Mouse (Mus musculus): ENCODE measurements at regions not wholly inside any gene's neighbourhood (a gene's known extent, or its start where the extent isn't known, plus 50 kb on each side); places are given as distances from the start of the nearest gene placed in this dataset.
A peak's percentile ranks its signal among the peaks of the same experiment; 100 is the strongest.

DNA sequence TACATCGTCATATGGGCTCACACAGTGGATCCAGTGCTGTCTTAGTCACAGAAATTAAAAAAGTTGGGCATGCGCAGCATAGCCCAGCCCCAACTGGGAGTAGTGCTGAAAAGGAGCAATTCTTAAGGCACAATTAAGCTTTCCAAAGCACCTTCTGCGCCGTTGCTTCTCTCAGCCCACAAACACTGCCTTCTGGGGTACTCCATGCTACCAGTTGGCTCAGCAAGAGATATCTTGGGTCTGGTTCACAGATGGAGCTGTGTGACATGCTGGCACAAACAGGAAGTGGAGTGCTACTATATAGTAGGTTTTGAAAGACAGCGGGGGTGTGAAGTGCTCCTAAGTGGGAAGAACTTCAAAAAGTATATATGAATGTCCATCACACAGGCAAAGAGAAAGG, 185.0 kb upstream of the Gcfc2 start:
- no peak for DNase-seq

DNA sequence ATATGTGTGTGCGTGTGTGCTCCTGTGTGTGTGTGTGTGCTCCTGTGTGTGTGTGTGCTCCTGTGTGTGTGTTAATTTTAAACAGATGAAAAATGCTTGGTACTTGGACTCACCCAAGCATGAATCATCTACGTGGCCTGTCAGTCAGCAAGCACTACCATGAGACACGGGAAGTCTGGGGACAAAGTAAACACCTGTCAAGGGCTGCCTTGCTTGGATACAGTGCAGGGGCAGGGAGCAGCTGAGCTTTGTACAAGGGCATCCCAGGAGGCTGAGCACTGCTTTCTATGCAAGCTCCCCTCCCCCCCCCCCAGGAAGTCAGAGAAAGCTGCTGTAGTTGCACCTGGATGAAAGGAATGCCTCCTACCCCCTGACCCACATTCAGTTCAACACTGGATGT, 173.8 kb upstream of the Gcfc2 start:
- DNase-seq: no peak

DNA sequence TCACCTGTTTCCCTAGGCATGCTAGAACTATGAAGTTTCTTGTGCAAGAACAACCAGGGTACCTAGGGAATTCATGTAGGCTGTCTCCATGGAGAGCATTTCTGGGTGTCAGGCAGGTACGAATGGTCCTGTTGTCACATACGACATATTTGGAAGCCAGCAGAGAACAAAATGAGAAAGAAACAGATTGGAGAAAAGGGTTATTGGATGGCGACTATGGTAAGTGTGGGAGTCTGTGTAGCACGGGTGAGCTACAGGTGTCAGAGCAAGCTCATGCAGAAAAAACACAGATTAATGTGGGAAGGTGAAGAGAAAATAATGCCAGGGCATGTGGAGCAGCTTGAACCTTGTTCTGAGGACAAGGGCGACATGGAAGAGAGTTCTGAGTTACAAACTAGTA, 171.8 kb upstream of the Gcfc2 start:
- no peak for DNase-seq

DNA sequence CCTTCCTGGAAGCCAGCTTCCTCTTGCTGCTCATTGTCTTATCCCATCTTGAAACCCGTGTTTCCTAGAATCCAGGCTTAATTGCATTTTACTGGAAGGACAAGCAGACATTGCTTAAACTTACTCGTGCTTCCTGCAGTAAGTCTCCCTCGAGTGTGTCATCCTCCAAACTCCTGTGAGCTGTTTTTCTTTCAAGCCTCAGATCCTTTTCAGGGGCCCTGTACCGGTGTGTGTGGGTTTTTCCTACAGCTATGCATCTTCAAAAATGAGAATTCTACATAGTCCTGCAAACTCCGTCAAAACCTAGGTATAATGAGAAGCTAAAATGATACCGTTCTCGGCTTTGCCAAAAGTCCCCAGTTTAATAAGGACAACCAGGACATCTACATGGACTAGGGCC, 167.2 kb upstream of the Gcfc2 start:
- no peak for DNase-seq

DNA sequence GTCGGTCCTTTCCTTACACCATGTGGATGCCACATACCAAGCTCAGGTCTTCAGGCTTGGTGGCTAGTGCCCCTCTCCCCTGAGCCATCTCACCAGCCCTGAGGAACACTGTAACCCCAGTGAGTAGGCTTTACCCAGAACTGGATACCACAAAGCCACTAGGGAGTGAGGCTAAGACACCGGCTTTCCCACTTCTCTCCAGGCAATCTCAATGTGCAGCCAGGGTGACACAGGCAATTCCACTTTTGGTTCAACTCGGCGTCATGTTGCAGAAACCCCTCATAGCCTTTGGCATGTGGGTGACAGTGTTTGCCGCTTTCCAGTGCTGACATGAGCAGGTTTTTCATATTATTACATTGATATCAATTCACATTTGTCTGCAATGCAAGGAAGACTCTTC, 164.6 kb upstream of the Gcfc2 start:
- no peak for DNase-seq

DNA sequence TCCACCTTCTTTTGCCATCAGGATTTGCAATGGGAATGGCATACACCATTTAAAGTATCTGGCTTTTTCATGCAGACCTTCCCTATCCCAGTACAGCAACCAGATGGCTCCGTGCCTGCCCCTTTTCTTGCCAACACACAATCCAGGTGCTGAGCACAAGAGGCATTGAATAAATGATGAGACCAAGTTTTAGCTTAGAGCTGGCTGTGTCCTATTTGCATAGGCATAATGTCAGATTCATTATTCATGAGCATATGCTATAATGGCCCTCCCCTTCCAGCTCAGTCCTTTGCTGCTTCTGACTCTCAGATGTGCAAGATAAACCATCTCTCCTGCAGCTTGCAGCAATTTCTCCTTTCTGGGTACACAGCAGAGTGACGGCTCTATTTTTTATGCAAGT, 163.3 kb upstream of the Gcfc2 start:
- DNase-seq: no peak

DNA sequence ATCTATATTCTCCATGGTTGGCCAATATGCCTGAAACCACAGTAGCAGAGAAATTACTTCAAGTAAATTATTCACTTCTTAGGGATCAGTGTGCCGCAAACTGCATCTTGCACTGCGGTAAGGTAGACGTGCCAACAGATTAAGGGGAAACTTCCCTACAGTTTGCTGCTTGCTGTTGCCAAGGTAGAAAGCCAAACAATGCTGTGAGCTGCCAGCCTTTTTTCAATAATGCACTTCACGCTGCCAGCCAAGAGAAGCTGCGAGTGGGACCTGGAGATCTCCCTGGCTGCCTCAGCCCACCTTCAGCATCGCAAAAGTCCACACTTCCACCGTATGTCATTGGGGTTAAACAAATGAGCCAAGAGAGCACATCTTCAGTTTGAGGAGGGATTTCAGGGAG, 157.6 kb upstream of the Gcfc2 start:
- DNase-seq: no peak

- no peak for DNase-seq
These were observed 156.7 kb upstream of the Gcfc2 start for GRCm38 (mm10) chr6:81766800-81767199.

- no peak for DNase-seq
These were observed 154.6 kb upstream of the Gcfc2 start for GRCm38 (mm10) chr6:81768669-81769537.

DNA sequence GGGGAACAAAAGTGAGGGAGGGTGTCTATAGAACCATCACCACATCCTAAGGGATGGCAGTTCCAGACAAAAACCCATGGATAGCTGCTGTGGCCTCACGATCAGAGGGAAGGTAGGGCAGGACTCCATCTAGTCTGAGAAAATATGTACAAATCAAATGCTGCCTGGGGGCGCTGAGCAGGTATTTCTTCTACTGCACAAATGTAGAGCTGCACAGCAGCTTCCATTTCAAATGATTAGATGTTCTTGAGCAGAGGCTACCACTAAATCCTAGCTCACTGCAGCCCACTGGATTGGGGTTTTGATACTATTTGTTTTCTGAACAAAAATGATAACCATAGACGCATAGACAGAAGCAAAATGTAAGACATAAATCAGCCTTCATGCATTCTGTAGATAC, 153.2 kb upstream of the Gcfc2 start:
- no peak for DNase-seq

- no peak for DNase-seq
These were observed 151.6 kb upstream of the Gcfc2 start for GRCm38 (mm10) chr6:81771862-81772261.

- no peak for DNase-seq
These were observed 141.3 kb upstream of the Gcfc2 start for GRCm38 (mm10) chr6:81782131-81782530.

DNA sequence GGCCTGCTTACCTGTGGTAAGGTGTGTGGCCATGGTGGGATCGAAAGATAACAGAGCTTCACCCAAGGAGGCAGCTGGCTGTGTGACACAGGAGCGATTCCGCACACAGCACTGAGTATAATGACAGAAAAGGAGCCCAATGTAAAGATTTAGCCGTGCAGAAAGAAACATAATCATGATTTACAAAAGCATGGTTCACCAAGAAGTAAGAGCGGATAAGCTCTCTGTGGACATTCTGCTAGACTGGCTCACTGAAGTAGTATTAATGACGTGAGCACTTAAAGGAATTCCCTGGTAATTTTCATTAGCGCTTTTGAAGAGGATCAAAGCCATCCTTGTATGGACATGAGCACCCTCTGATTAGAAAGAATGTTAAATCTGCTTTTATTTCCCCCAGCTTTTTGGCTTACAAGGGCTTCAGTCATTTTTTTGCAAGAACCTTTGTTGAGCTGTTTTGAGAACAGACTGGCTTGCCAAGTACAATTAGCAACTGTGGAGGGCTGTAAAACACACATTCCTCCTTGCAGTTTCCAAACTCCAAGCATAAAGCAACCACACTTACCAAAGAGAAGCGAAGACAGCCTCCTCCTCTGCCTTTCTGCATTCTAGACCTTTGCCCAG, 140.5 kb upstream of the Gcfc2 start:
- no peak for DNase-seq

DNA sequence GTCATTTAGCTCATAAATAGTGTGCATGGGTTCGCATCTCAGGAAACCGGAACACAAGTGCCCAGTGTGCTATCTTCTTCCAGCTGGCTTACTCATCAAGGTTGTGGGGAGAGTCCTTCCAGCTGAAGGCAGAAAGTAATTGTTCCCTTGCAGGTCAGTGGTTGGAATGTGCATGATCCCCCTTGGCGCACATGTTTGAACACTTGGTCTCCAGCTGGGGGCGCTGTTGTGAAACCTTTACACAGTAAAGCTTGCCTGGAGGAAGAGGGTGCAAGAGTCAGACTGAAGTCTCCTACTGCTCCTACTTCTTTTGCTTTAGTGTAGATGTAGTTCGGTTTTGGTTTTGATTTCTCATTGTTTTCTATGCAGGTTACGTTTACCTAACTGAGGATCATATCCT, 128.2 kb upstream of the Gcfc2 start:
- DNase-seq: no peak

DNA sequence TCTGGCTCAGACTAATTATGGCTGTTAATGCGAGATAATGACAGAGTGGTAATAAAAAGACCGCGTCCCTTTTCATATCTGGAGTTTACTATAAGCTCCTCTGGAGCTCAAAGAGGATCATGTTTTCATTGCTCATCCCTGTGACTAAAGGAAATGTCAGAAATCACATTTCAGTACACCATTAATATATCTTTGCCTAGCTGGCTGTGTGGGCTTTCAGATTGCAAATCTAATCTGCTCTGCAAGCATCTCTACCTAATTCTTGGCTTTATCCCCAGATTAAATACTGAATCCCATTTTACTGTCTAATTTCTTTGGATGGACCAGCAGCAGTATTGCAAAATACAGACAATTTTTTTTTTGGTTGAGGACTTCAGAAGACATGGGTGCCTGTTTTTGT, 122.6 kb upstream of the Gcfc2 start:
- no peak for DNase-seq

DNA sequence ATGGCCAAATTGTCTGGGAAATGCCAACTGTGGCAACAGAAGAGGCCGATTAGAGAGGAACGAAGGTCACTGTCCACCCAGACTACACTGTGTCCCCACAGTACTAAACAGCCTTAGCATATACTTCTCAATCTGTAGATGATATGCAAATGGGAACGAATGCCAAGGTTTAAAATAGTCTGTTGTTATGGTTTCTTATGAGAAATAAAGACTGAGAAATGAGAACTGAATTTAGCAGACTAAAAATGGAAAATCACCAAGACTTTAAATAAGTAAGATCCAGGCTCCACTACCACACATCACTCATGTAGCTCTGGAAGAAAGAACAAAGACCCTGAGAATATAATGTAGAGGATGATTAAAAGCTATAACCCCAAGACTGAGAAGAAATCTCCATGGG, 121.7 kb upstream of the Gcfc2 start:
- no peak for DNase-seq

DNA sequence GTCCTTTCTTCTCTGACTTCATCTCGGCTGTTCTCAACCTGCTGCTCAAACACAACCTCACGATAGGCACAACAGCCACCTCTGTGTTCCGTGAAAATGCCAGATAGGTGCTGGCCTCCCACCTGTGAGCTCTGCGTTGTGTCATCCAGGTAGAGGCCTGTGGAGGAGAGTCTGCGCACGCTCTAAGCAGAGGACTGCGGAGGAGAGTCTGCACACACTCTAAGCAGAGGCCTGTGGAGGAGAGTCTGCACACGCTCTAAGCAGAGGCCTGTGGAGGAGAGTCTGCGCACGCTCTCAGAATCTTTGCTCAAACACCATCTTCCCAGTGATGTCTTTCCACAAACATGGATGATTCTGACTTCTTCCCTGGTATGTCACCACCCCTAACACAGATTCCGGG, 117.5 kb upstream of the Gcfc2 start:
- DNase-seq: no peak

- DNase-seq: no peak
These were observed 114.8 kb upstream of the Gcfc2 start for GRCm38 (mm10) chr6:81808712-81809111.

DNA sequence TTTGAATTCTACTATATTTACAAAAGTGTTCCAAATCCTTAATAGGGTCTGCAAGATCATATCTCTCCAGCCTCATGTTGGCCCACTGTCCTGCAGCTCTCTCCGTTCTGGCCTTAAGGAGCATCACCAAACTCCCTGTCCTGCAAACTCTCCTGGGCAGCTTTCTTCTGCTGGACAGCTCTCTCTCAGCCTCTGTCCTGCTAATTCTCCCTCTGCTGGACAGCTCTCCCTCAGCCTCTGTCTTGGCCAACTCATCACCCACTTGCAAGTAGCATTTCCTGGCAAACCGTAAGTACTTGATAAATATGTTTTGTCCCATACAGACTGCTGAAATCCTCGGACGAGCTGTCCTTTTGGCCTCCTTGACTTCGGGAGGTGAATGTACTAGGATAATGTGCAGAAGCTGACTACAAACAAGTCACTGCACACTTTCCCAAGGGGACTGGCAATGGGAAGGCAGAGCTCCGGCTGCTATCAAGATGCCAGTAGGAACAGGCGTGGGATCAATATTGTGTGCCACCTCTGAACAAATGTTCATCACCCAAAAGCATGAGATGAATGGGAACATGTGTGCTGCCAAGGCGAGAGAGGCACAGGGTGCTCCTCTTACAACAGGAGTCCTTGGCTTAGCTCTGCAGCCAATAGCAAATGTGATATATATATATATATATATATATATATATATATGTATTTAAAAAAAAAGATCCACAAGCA, 108.1 kb upstream of the Gcfc2 start:
- no peak for DNase-seq

GRCm38 (mm10) chr6:81815962-81816338, 107.5 kb upstream of the Gcfc2 start:
- DNase-seq: no peak

GRCm38 (mm10) chr6:81817050-81817827, 106.2 kb upstream of the Gcfc2 start:
- DNase-seq: peak; percentile 37

- no peak for DNase-seq
These were observed 104.9 kb upstream of the Gcfc2 start for GRCm38 (mm10) chr6:81818573-81818972.

DNA sequence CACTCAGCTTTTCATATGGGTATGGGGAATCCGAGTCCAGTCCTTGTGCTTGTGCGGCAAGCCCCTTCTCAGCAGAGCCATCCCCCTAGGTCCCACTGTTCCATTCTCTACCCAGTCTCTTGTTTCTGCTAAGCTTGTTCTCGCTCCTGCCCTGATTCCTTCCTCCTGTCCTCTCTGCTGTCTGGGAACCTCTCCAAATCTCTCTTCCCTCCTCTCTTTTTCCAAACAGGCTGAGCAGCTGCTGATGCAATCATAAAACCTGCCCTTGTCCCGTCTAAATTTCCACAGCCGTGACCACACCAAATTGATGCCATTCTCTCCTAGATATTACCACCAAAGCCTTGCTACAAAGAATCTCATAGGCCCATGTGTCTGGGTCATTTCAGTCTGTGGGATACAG, 103.4 kb upstream of the Gcfc2 start:
- no peak for DNase-seq
